Mouse (Mus musculus): ENCODE measurements around the gene Cacna1i. TPM values are rescaled to one million over a fixed set of nuclear protein-coding genes. Genes with fewer than 3 reads are reported as not detected.

Gene Cacna1i
- polyA plus RNA-seq, 1 experiment from 2014 or later, result 0.24 TPM

DNA sequence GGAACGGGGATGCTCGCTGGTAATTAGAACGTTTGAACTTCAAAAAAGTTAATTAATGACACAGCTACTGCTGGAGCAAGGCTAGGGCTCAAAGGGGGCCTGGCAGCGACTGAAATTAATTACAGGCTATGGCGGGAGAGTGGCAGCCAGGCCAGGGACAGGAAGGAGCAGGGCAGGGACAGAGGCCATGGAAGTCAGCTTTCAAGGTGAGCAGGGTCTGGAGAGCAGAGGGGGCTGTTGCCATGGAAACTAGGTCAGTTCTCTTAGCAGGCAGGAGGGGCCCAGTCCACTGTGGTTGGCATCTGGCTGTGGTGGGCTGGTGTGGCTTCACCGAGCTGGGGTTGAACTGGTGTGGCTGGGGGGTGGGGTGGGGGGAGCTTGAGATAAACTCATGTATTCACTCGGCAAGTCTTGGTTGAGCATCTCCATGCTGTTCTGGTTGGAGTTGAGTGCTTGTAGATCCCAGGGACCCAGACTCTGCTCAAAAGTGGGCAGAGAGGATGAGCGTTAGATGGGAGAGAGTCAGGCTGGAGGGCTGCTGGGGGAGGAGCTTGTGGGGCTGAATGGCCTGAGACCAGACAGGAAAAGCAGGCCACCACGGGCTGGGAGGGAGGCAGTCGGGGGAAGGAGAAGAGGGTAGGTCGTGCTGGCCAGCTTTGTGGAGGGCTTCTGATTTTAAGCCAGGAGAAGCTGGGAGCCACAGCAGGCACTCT, 31.7 kb downstream of the Cacna1i start:
- H3K9me3 ChIP-seq, result no peaks in the 10 kb centered on the region
- peaks cover 38% of the 10 kb centered on the region for H3K4me1 ChIP-seq (replicated peaks)
- H3K4me3 ChIP-seq, result no peak overlapping the region
- 10% methylated on average over 11 of the region's 11 CpGs for WGBS
- 0 out of 2 replicates have a peak, but pooled peaks cover 3% of the 10 kb centered on the region for H3K27me3 ChIP-seq
- no peak overlapping the region for H3K4me2 ChIP-seq
- H3K36me3 ChIP-seq, result no peaks in the 10 kb centered on the region
- no peak overlapping the region for H3K27ac ChIP-seq (replicated peaks)
- no peak overlapping the region for H3K9ac ChIP-seq
- ATAC-seq (ENCODE audit: low read depth), result no peak

DNA sequence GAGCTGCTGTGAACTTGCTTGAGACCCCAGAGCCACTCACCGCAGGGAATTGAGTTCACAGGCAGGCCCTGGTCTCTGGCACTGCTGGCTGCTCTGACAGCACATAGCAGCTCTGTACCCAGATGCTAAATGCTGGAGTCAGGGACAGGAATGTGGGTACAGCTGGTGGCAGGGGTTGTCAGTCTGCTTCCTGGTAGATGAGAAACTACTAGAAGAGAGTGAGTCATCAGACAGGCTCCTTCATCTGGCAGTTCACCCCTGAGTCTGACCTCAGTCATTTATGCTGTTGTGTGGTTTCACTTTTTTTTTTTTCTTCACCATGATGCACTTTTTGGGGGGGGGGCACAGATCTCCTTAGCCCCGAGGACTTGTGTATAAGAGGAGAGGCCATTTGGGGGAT, 32.3 kb downstream of the Cacna1i start:
- no peak for ATAC-seq (ENCODE audit: low read depth)
- H3K4me1 ChIP-seq (replicated peaks), result peaks cover 38% of the 10 kb centered on the region
- no peak overlapping the region for H3K27ac ChIP-seq (replicated peaks)
- 72% methylated on average over 2 of the region's 2 CpGs for WGBS
- H3K9ac ChIP-seq, result no peak overlapping the region
- no peak overlapping the region for H3K4me3 ChIP-seq
- 0 out of 2 replicates have a peak, but pooled peaks cover 3% of the 10 kb centered on the region for H3K27me3 ChIP-seq
- H3K36me3 ChIP-seq, result no peaks in the 10 kb centered on the region
- no peak overlapping the region for H3K4me2 ChIP-seq
- no peaks in the 10 kb centered on the region for H3K9me3 ChIP-seq

DNA sequence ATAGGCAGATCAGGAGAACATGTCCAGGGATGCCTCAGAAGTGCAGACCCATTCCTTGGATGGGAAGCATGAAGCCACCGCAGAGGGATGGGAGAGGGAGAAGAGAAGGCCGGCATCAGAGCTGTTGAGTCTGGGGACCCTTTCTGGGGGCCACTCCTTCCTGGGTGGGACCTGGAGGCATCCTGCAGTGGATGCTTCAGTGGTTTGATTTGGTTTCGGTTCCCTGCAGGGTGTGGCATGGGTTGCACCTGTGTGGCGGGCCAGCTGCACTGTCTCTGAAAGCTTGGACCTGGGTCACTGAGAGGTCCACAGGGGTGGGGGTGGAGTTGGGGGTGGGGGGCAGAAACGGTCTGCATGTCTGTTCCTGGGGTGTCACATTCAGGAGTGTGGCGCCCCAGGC, 32.9 kb downstream of the Cacna1i start:
- no peak overlapping the region for H3K9ac ChIP-seq
- 0 out of 2 replicates have a peak, but pooled peaks cover 3% of the 10 kb centered on the region for H3K27me3 ChIP-seq
- H3K36me3 ChIP-seq, result no peaks in the 10 kb centered on the region
- no peaks in the 10 kb centered on the region for H3K9me3 ChIP-seq
- no peak for ATAC-seq (ENCODE audit: low read depth)
- H3K4me1 ChIP-seq (replicated peaks), result peaks cover 34% of the 10 kb centered on the region
- H3K27ac ChIP-seq (replicated peaks), result no peak overlapping the region
- no peak overlapping the region for H3K4me3 ChIP-seq
- H3K4me2 ChIP-seq, result no peak overlapping the region
- WGBS, result 87% methylated on average over 6 of the region's 6 CpGs

DNA sequence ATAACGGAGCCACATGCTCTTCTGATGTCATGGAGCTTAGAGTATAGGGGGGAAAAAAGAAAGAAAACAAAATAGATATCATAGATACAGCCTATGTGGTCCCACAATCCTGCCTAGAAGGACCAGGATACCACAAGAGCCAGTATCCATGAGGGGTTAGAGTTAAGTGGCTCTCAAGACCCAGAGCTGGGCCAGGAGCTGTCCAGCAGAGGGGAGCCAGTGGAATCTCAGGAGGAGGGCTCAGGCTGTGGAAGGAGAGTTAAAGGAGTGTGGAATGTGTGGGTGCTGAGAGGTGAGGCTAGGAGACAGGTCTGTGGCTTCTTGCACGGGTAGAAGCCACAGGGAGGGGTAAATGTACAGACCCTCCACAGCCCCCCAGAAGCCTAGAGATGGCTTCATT, 38.2 kb downstream of the Cacna1i start:
- no peak for ATAC-seq (ENCODE audit: low read depth)
- H3K27ac ChIP-seq (replicated peaks), result no peak overlapping the region
- no peaks in the 10 kb centered on the region for H3K9me3 ChIP-seq
- no peaks in the 10 kb centered on the region for H3K36me3 ChIP-seq
- 72% methylated on average over 2 of the region's 2 CpGs for WGBS
- H3K4me1 ChIP-seq (replicated peaks), result peaks cover 9% of the 10 kb centered on the region; the same call in 1 of the 2 replicates
- 0 out of 2 replicates have a peak, but pooled peaks cover 3% of the 10 kb centered on the region for H3K27me3 ChIP-seq
- no peak overlapping the region for H3K4me2 ChIP-seq
- H3K9ac ChIP-seq, result no peak overlapping the region
- no peak overlapping the region for H3K4me3 ChIP-seq

DNA sequence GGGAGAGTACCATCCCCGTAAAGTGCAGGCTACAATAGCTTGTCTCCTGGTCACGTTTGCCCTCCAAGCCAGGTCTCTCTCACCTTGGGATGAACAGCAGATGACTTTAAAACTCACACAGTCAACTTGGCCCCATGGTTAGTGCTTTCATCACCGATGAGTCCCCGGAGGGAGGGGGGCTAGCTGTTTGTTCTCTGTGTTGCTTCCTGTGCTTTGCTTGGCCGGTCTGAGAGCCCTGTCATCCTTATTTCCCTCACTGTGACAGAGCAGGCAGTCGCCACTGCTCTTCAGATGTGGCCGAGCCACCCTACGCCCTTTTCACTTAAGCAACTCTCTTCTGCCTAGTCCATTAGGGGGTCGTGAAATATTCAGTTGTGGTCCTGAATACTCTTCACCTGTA, 38.7 kb downstream of the Cacna1i start:
- peaks cover 9% of the 10 kb centered on the region; the same call in 1 of the 2 replicates for H3K4me1 ChIP-seq (replicated peaks)
- no peaks in the 10 kb centered on the region for H3K9me3 ChIP-seq
- no peak overlapping the region for H3K27ac ChIP-seq (replicated peaks)
- no peak for ATAC-seq (ENCODE audit: low read depth)
- WGBS, result 78% methylated on average over 9 of the region's 9 CpGs
- H3K9ac ChIP-seq, result no peak overlapping the region
- no peaks in the 10 kb centered on the region for H3K36me3 ChIP-seq
- H3K4me2 ChIP-seq, result no peak overlapping the region
- no peak overlapping the region for H3K4me3 ChIP-seq
- H3K27me3 ChIP-seq, result 0 out of 2 replicates have a peak, but pooled peaks cover 3% of the 10 kb centered on the region

DNA sequence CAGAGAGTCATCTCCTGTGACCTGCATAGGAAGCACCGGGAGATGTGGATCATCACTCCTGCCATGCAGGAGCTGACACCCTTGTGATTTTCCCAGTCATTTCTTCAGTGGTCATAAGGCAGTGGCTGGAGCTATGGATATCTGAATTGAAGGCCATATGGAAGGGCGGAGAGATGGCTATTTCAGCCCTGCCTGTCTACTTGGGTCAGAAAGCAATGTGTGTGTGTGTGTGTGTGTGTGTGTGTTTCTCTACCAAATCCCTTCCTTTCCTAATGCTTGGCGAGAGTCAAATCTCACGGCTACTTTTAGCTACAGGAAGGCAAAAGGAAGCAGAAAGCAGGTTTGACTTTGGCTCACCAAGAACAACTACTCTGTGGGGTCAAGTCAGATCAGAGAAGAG, 39.9 kb downstream of the Cacna1i start:
- Histone ChIP-seq H3K9me3 (no peaks in the 10 kb centered on the region), H3K36me3 (no peaks in the 10 kb centered on the region), H3K4me3 (no peak overlapping the region), H3K4me1 (replicated peaks) (peaks cover 9% of the 10 kb centered on the region; the same call in 1 of the 2 replicates), H3K9ac (no peak overlapping the region), H3K27ac (replicated peaks) (no peak overlapping the region), H3K4me2 (no peak overlapping the region), H3K27me3 (0 out of 2 replicates have a peak, but pooled peaks cover 3% of the 10 kb centered on the region)
- 91% methylated on average over 4 of the region's 4 CpGs for WGBS
- no peak for ATAC-seq (ENCODE audit: low read depth)

DNA sequence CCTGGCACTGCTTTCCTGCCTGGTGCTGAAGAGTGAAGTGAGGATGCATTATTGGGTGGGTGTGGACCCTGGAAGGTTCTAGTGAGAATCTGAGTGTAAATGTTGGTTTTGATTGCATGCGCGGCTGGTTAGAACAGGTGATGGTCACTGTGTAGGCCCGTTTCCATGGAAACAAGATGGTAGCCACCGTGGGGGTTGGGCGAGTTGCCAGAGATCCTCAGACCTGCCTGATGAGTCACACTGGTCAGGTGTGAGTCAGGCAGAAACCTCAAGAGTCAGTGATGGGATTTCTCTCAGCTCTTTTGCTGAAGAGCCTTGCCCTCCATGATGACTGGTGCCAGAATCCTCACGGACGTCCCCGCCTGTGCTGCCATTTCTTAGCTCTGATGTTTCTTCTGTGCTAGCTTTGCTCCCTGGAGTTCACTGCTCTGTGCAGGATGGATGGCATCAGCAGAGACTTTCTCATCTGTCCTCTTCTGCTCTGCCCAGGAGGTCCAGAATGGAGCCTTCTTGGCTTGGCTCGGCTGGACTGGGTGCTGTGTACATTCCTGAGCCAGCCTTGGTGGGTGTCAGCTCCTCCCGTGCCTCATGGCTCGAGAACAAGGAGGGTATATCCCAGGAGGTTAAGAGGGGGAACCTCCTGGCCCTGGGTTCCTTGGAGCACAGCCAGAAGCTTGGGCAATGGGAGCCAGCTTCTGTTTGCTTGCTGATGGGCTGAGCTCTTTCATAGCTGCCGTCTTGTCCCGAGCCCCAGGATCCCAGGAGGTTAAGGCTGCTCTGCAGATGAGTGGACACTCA, 40.9 kb downstream of the Cacna1i start:
- no peaks in the 10 kb centered on the region for H3K36me3 ChIP-seq
- no peaks in the 10 kb centered on the region for H3K9me3 ChIP-seq
- 86% methylated on average over 13 of the region's 13 CpGs for WGBS
- no peak overlapping the region for H3K4me3 ChIP-seq
- no peaks in the 10 kb centered on the region for H3K27me3 ChIP-seq
- no peak for ATAC-seq (ENCODE audit: low read depth)
- no peak overlapping the region for H3K4me2 ChIP-seq
- H3K4me1 ChIP-seq (replicated peaks), result peaks cover 5% of the 10 kb centered on the region; the same call in 1 of the 2 replicates
- H3K9ac ChIP-seq, result no peak overlapping the region
- no peak overlapping the region for H3K27ac ChIP-seq (replicated peaks)

DNA sequence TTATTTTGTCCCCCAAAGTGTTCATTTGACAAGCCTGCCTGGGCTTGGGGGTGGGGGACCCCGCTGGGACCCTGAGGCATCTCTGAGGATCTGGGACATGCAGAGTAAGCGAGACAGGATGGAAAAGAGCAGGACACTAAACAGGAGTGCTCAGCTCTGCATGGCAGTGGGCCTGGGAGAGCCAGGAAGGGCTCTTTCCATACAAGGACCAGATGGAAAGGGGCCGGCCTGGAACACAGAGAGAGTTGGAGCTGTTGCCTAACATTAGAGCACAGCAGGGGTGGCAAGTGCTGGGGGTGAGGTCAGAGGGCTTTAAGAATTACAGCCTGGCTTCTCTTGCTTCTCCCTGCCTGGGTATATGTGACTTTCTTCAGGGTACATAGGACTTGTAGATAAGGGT, 43.2 kb downstream of the Cacna1i start:
- H3K4me2 ChIP-seq, result no peak overlapping the region
- 65% methylated on average over 3 of the region's 3 CpGs for WGBS
- H3K36me3 ChIP-seq, result no peaks in the 10 kb centered on the region
- H3K27me3 ChIP-seq, result no peaks in the 10 kb centered on the region
- no peaks in the 10 kb centered on the region for H3K4me1 ChIP-seq (replicated peaks)
- H3K9ac ChIP-seq, result no peak overlapping the region
- H3K4me3 ChIP-seq, result no peak overlapping the region
- H3K9me3 ChIP-seq, result no peaks in the 10 kb centered on the region
- ATAC-seq (ENCODE audit: low read depth), result no peak
- H3K27ac ChIP-seq (replicated peaks), result no peak overlapping the region

DNA sequence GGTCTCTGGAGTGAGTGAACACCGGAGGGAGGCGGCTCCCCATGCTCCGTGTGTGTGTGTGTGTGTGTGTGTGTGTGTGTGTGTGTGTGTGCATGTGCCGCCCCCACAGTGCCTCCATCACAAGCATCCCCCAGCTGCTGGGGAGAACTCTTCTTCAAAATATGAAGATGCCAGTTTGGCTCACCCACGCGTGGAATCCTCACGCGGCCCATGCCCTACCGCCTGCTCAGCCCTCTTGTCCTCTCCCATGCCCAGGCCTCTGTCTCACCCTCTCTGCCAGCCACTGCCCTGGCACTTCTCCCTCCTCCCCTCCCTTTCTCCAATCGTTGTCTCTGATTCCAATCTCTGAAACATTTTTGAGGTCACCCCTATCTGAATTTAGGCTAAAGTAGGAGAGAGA, 47.7 kb downstream of the Cacna1i start:
- no peaks in the 10 kb centered on the region for H3K4me1 ChIP-seq (replicated peaks)
- no peak overlapping the region for H3K4me2 ChIP-seq
- H3K9ac ChIP-seq, result no peak overlapping the region
- no peaks in the 10 kb centered on the region for H3K36me3 ChIP-seq
- WGBS, result 90% methylated on average over 9 of the region's 10 CpGs
- ATAC-seq (ENCODE audit: low read depth), result no peak
- no peak overlapping the region for H3K27ac ChIP-seq (replicated peaks)
- no peak overlapping the region for H3K4me3 ChIP-seq
- H3K9me3 ChIP-seq, result no peaks in the 10 kb centered on the region
- peaks cover 3% of the 10 kb centered on the region; the same call in 1 of the 2 replicates for H3K27me3 ChIP-seq

DNA sequence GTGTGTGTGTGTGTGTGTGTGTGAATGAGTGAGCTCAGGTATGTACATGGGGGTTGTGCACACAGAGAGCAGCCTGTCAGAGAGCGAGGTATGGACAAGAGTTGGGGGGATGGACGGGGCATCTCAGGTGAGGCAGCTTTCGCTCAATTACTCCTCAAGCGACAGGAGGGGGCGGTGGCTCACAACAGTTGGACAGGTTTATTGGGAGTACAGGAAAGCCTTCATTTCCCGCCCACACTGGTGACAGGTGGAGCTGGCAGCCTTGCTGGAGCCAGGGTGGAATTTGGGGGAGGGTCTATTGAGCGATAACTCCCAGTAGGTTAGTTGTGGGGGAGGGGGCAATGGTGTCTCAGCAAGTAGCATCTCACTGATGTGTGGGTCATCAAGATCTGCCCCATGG, 48.2 kb downstream of the Cacna1i start:
- WGBS, result 78% methylated on average over 7 of the region's 7 CpGs

DNA sequence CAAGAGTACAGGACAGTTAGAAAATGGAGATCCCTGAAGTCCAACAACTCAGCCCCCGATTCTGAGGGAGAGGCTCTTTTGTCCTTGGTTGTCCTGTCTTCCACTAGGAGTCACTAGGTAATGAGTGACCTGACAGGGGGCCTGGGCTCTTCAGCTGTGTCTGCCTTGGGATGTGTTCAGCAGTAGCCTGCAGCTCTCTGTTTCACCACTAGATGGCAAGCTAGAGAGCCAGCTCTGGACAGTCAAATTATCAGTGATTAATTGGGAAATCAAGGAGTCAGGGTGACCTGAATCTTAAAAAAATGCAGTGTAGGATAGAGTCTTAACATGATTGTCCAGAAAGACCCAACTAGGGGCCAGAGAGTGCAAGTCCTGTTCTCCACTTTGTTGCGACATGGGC, 53.3 kb downstream of the Cacna1i start:
- Histone ChIP-seq H3K27ac (replicated peaks) (no peak overlapping the region), H3K36me3 (no peaks in the 10 kb centered on the region), H3K27me3 (peaks cover 3% of the 10 kb centered on the region; the same call in 1 of the 2 replicates), H3K4me2 (no peak overlapping the region), H3K4me1 (replicated peaks) (no peaks in the 10 kb centered on the region), H3K9ac (no peak overlapping the region), H3K9me3 (no peaks in the 10 kb centered on the region), H3K4me3 (no peak overlapping the region)
- ATAC-seq (ENCODE audit: low read depth), result no peak
- 75% methylated on average over 2 of the region's 2 CpGs for WGBS

More for the DNA sequence above, 48.2 kb downstream of the Cacna1i start:
- Histone ChIP-seq H3K4me3 (no peak overlapping the region), H3K27me3 (peaks cover 3% of the 10 kb centered on the region; the same call in 1 of the 2 replicates), H3K4me2 (no peak overlapping the region), H3K9ac (no peak overlapping the region), H3K36me3 (no peaks in the 10 kb centered on the region), H3K9me3 (no peaks in the 10 kb centered on the region), H3K27ac (replicated peaks) (no peak overlapping the region), H3K4me1 (replicated peaks) (no peaks in the 10 kb centered on the region)
- no peak for ATAC-seq (ENCODE audit: low read depth)

DNA sequence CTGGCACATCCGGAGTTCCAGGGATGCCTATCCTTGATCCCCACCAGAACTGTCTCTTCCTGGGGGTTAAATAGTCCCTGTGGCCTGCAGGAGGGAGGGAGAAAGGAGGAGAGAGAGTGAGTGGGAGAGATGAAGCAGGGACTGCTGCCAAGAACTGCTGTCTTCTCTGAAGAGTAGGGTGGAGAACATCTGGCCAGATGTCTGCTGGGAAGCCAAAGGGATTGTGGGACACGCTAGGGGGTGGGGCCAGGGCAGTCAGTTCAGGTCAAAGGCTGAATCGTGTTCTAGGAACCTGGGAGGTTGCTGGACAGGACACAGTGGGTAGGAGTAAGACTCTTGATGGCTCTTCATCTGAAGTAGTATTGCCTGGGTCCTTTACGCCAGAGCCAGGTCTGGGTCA, 55.4 kb downstream of the Cacna1i start:
- no peak overlapping the region for H3K4me2 ChIP-seq
- no peaks in the 10 kb centered on the region for H3K27me3 ChIP-seq
- no peak overlapping the region for H3K4me3 ChIP-seq
- no peaks in the 10 kb centered on the region for H3K36me3 ChIP-seq
- H3K27ac ChIP-seq (replicated peaks), result no peak overlapping the region
- peaks cover 12% of the 10 kb centered on the region for H3K4me1 ChIP-seq (replicated peaks)
- H3K9me3 ChIP-seq, result no peaks in the 10 kb centered on the region
- 81% methylated on average over 4 of the region's 4 CpGs for WGBS
- H3K9ac ChIP-seq, result no peak overlapping the region
- ATAC-seq (ENCODE audit: low read depth), result no peak
